Mouse (Mus musculus): ENCODE measurements around the gene Rbpjl. TPM values are rescaled to one million over a fixed set of nuclear protein-coding genes. Genes with fewer than 3 reads are reported as not detected.
A peak's percentile ranks its signal among the peaks of the same experiment; 100 is the strongest.

Rbpjl gene
- polyA plus RNA-seq, 1 experiment from 2014 or later = 0.08 TPM

GRCm38 (mm10) chr2:164396911-164397310 lies 6.0 kb upstream of the Rbpjl start:
- peaks cover 48% of the 10 kb centered on the region for H3K27me3 ChIP-seq
- 65% methylated on average over 12 of the region's 12 CpGs for whole genome bisulfite sequencing
- no peaks in the 10 kb centered on the region for H3K36me3 ChIP-seq
- no peak overlapping the region for H3K9ac ChIP-seq
- peaks cover 4% of the 10 kb centered on the region for H3K9me3 ChIP-seq (replicated peaks)
- H3K27ac ChIP-seq = no peak overlapping the region
- peaks cover 12% of the 10 kb centered on the region for H3K4me1 ChIP-seq
- ATAC-seq (replicated peaks; ENCODE audit: low FRiP score) = no peak
- no peak overlapping the region for H3K4me2 ChIP-seq
- no peak overlapping the region for H3K4me3 ChIP-seq (replicated peaks)

- 18% methylated on average over 14 of the region's 14 CpGs for whole genome bisulfite sequencing
- no peak for ATAC-seq (replicated peaks; ENCODE audit: low FRiP score)
- Histone ChIP-seq H3K4me2 (0 out of 2 replicates have a peak overlapping the region, but pooled peaks have one; percentile 63), H3K27me3 (peaks cover 99% of the 10 kb centered on the region), H3K9ac (no peak overlapping the region), H3K9me3 (replicated peaks) (no peaks in the 10 kb centered on the region; the same call in 1 of the 2 replicates), H3K36me3 (no peaks in the 10 kb centered on the region), H3K4me3 (replicated peaks) (no peak overlapping the region), H3K4me1 (peaks cover 43% of the 10 kb centered on the region), H3K27ac (no peak overlapping the region)
These were observed 598 bp downstream of the Rbpjl start for GRCm38 (mm10) chr2:164403396-164404081.

GRCm38 (mm10) chr2:164404082-164404990 lies 1.4 kb downstream of the Rbpjl start:
- WGBS = under 1% methylated on average over 45 of the region's 49 CpGs
- Histone ChIP-seq H3K4me1 (peaks cover 43% of the 10 kb centered on the region), H3K27ac (no peak overlapping the region), H3K4me3 (replicated peaks) (peak overlapping the region; percentile 39), H3K9me3 (replicated peaks) (no peaks in the 10 kb centered on the region), H3K27me3 (peaks cover 99% of the 10 kb centered on the region), H3K36me3 (no peaks in the 10 kb centered on the region), H3K9ac (peak overlapping the region; percentile 16; the same call in 1 of the 2 replicates), H3K4me2 (peak overlapping the region; percentile 63)
- peak; percentile 57; the same call in 1 of the 2 replicates for ATAC-seq (replicated peaks; ENCODE audit: low FRiP score)

GRCm38 (mm10) chr2:164405060-164405459 lies 2.1 kb downstream of the Rbpjl start, which contains the start of gene Matn4:
TSS of gene Matn4 (minus strand) at chr2:164405160.
- WGBS = 7% methylated on average over 9 of the region's 9 CpGs

GRCm38 (mm10) chr2:164405519-164405918 lies 2.6 kb downstream of the Rbpjl start:
- no peak overlapping the region for H3K9ac ChIP-seq
- 36% methylated on average over 5 of the region's 5 CpGs for WGBS
- no peak overlapping the region for H3K4me3 ChIP-seq (replicated peaks)

More at GRCm38 (mm10) chr2:164405060-164405459, 2.1 kb downstream of the Rbpjl start, which contains the start of gene Matn4:
- no peak for ATAC-seq (replicated peaks; ENCODE audit: low FRiP score)
- Histone ChIP-seq H3K4me3 (replicated peaks) (peak within 1 kb of the TSS; percentile 39), H3K9ac (peak within 1 kb of the TSS; percentile 16; the same call in 1 of the 2 replicates), H3K9me3 (replicated peaks) (no peaks in the 10 kb centered on the region), H3K4me2 (peak within 1 kb of the TSS; percentile 63), H3K4me1 (peaks cover 43% of the 10 kb centered on the region), H3K36me3 (no peaks in the 10 kb centered on the region), H3K27ac (no peak within 1 kb of the TSS), H3K27me3 (peaks cover 99% of the 10 kb centered on the region)

GRCm38 (mm10) chr2:164407708-164408107 lies 4.8 kb downstream of the Rbpjl start:
- WGBS = 0% methylated on average over 22 of the region's 22 CpGs
- H3K27ac ChIP-seq = no peak overlapping the region
- ATAC-seq (replicated peaks; ENCODE audit: low FRiP score) = no peak; the same call in 1 of the 2 replicates
- peaks cover 31% of the 10 kb centered on the region for H3K4me1 ChIP-seq
- no peaks in the 10 kb centered on the region for H3K36me3 ChIP-seq
- H3K9ac ChIP-seq = no peak overlapping the region
- H3K9me3 ChIP-seq (replicated peaks) = no peaks in the 10 kb centered on the region
- no peak overlapping the region for H3K4me3 ChIP-seq (replicated peaks)
- H3K27me3 ChIP-seq = peaks cover 88% of the 10 kb centered on the region
- H3K4me2 ChIP-seq = peak overlapping the region; percentile 32; the same call in 1 of the 2 replicates

More at GRCm38 (mm10) chr2:164405519-164405918, 2.6 kb downstream of the Rbpjl start:
- H3K27ac ChIP-seq = no peak overlapping the region
- H3K4me2 ChIP-seq = no peak overlapping the region
- H3K36me3 ChIP-seq = no peaks in the 10 kb centered on the region
- no peak for ATAC-seq (replicated peaks; ENCODE audit: low FRiP score)
- H3K9me3 ChIP-seq (replicated peaks) = no peaks in the 10 kb centered on the region
- peaks cover 99% of the 10 kb centered on the region for H3K27me3 ChIP-seq
- H3K4me1 ChIP-seq = peaks cover 38% of the 10 kb centered on the region

- Histone ChIP-seq H3K4me3 (replicated peaks) (peak overlapping the region; percentile 25), H3K9ac (no peak overlapping the region), H3K27me3 (peaks cover 34% of the 10 kb centered on the region), H3K36me3 (no peaks in the 10 kb centered on the region), H3K4me1 (peaks cover 20% of the 10 kb centered on the region), H3K4me2 (peak overlapping the region; percentile 56), H3K9me3 (replicated peaks) (no peaks in the 10 kb centered on the region), H3K27ac (no peak overlapping the region)
- WGBS = 22% methylated on average over 28 of the region's 28 CpGs
- no peak for ATAC-seq (replicated peaks; ENCODE audit: low FRiP score)
These were observed 11.2 kb downstream of the Rbpjl start for GRCm38 (mm10) chr2:164414167-164414566.

GRCm38 (mm10) chr2:164414581-164414980 lies 11.6 kb downstream of the Rbpjl start:
- Histone ChIP-seq H3K4me2 (peak overlapping the region; percentile 56), H3K9ac (no peak overlapping the region), H3K9me3 (replicated peaks) (no peaks in the 10 kb centered on the region), H3K27me3 (peaks cover 30% of the 10 kb centered on the region), H3K36me3 (no peaks in the 10 kb centered on the region), H3K4me3 (replicated peaks) (peak overlapping the region; percentile 25), H3K27ac (no peak overlapping the region), H3K4me1 (peaks cover 24% of the 10 kb centered on the region)
- no peak for ATAC-seq (replicated peaks; ENCODE audit: low FRiP score)
- 70% methylated on average over 10 of the region's 10 CpGs for WGBS

GRCm38 (mm10) chr2:164417198-164417597 lies 14.3 kb downstream of the Rbpjl start:
- Histone ChIP-seq H3K27me3 (peaks cover 14% of the 10 kb centered on the region), H3K36me3 (no peaks in the 10 kb centered on the region), H3K27ac (no peak overlapping the region), H3K4me1 (peaks cover 30% of the 10 kb centered on the region), H3K4me2 (no peak overlapping the region), H3K9ac (no peak overlapping the region), H3K4me3 (replicated peaks) (no peak overlapping the region), H3K9me3 (replicated peaks) (no peaks in the 10 kb centered on the region)
- 1% methylated on average over 2 of the region's 2 CpGs for WGBS
- ATAC-seq (replicated peaks; ENCODE audit: low FRiP score) = no peak

- H3K4me2 ChIP-seq = no peak overlapping the region
- peaks cover 30% of the 10 kb centered on the region for H3K4me1 ChIP-seq
- peaks cover 11% of the 10 kb centered on the region for H3K27me3 ChIP-seq
- H3K9ac ChIP-seq = no peak overlapping the region
- H3K4me3 ChIP-seq (replicated peaks) = no peak overlapping the region
- 35% methylated on average over 3 of the region's 3 CpGs for WGBS
- H3K9me3 ChIP-seq (replicated peaks) = no peaks in the 10 kb centered on the region
- peak overlapping the region; percentile 70 for H3K27ac ChIP-seq
- ATAC-seq (replicated peaks; ENCODE audit: low FRiP score) = no peak
- peaks cover 5% of the 10 kb centered on the region for H3K36me3 ChIP-seq
These were observed 15.5 kb downstream of the Rbpjl start for GRCm38 (mm10) chr2:164418308-164418875.

- Histone ChIP-seq H3K4me2 (no peak overlapping the region), H3K27ac (peak overlapping the region; percentile 70; the same call in 1 of the 2 replicates), H3K9me3 (replicated peaks) (no peaks in the 10 kb centered on the region), H3K27me3 (peaks cover 2% of the 10 kb centered on the region), H3K4me3 (replicated peaks) (no peak overlapping the region), H3K9ac (no peak overlapping the region), H3K4me1 (peaks cover 23% of the 10 kb centered on the region), H3K36me3 (peaks cover 16% of the 10 kb centered on the region)
- 1% methylated on average over 3 of the region's 3 CpGs for WGBS
- peak; percentile 72 for ATAC-seq (replicated peaks; ENCODE audit: low FRiP score)
These were observed 16.5 kb downstream of the Rbpjl start for GRCm38 (mm10) chr2:164419489-164419888.

All from kidney, embryonic 15.5 days (tissue).